ENCODE assay signal across 24 mouse cellular contexts in the genomic region with DNA sequence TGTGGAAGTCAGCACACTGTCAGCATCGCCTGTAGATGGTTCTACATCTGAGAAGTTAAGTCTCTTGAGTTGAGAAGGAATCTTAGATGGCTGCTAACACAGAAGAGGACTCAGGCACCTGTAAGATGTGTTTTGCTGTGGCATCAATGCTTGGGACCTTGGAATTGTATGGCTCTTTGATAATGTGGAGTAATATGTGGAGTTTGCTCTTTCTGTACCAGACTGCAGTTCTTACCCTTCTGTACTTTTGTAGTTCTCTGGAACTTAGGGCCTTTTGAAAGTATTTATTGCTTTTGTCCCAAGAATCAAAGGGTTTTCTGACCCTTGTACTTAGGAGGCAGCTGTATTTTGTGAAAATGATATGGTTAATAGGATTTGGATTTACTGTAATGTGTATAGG. TPM values are rescaled to one million over a fixed set of nuclear protein-coding genes. Genes with fewer than 3 reads are reported as not detected.
DNase-seq lines count a peak whose midpoint lies in the region; ATAC-seq and TF ChIP-seq lines count a peak whose summit lies in the region.
"Had no signal": no experiment of that assay in that cellular context is flagged by ENCODE, and none has a peak within 500 bp of the region (broad histone marks: within the 10 kb centered on the region; RNA-seq: fewer than 3 reads in every experiment).

No protein-coding gene starts in this region.

- H3K36me3 ChIP-seq in kidney, embryonic 15.5 days = no peaks in the 10 kb centered on the region
- H3K36me3 ChIP-seq in intestine, embryonic 15.5 days = no peaks in the 10 kb centered on the region
- no peaks in the 10 kb centered on the region for H3K36me3 ChIP-seq in small intestine, adult 2 months (ENCODE audit: control insufficient read depth, insufficient read depth, low read length)
- peaks cover 5% of the 10 kb centered on the region; the same call in 1 of the 2 replicates for H3K36me3 ChIP-seq in heart, embryonic 10.5 days
- H3K36me3 ChIP-seq: hindbrain, embryonic 12.5 days had no signal

- no peak for ATAC-seq in kidney, embryonic 15.5 days (replicated peaks; ENCODE audit: low FRiP score)
- ATAC-seq in intestine, embryonic 15.5 days = peak; percentile 52
- ATAC-seq: forebrain, embryonic 13.5 days; forebrain, embryonic 16.5 days; Patski had no signal

- H3K4me2 ChIP-seq in kidney, embryonic 15.5 days = no peak overlapping the region
- H3K4me2 ChIP-seq in intestine, embryonic 15.5 days (replicated peaks) = no peak overlapping the region
- H3K4me2 ChIP-seq: forebrain, embryonic 13.5 days; heart, embryonic 11.5 days; hindbrain, embryonic 12.5 days had no signal

- peaks cover 29% of the 10 kb centered on the region for H3K4me1 ChIP-seq in kidney, embryonic 15.5 days
- H3K4me1 ChIP-seq in intestine, embryonic 15.5 days (replicated peaks) = peaks cover 6% of the 10 kb centered on the region
- peaks cover 23% of the 10 kb centered on the region for H3K4me1 ChIP-seq in small intestine, adult 2 months (ENCODE audit: control insufficient read depth, insufficient read depth, insufficient read length, low read length)
- H3K4me1 ChIP-seq in heart, embryonic 10.5 days = peaks cover 19% of the 10 kb centered on the region
- H3K4me1 ChIP-seq: forebrain, embryonic 10.5 days; hindbrain, embryonic 12.5 days had no signal

- DNase-seq in kidney, postnatal 10 days = no peak
- DNase-seq in layer of hippocampus, adult 2 months (ENCODE audit: low spot score in 2 of 2) = no peak
- no peak for DNase-seq in layer of hippocampus, adult 11-12 months (ENCODE audit: low spot score)
- DNase-seq in heart, embryonic 10.5 days (ENCODE audit: low spot score) = no peak
- DNase-seq: adrenal gland, postnatal 10 days; adrenal gland, postnatal 36 days; B cell, adult 2 months; cerebellum, adult 18-20 months; cerebellum, adult 9-10 months; cerebellum, postnatal 14 days; gastrocnemius, postnatal 10 days; gastrocnemius, postnatal 36 days; heart, adult 2 months had no signal

- no peak for TF ChIP-seq CTCF in layer of hippocampus, adult 2 months (conservative IDR thresholded peaks at IDR 0.05)
- TF ChIP-seq CTCF in small intestine, adult 2 months (IDR thresholded peaks at IDR 0.05; ENCODE audit: extremely low read depth, insufficient read length, insufficient replicate concordance, low read depth, low read length) = no peak

- no peaks in the 10 kb centered on the region for H3K9me3 ChIP-seq in kidney, embryonic 15.5 days (replicated peaks)
- H3K9me3 ChIP-seq in intestine, embryonic 15.5 days = no peaks in the 10 kb centered on the region
- no peaks in the 10 kb centered on the region for H3K9me3 ChIP-seq in heart, embryonic 10.5 days
- H3K9me3 ChIP-seq: forebrain, embryonic 10.5 days; forebrain, embryonic 13.5 days; G1E; hindbrain, embryonic 12.5 days had no signal

- peak overlapping the region; percentile 87 for H3K27ac ChIP-seq in kidney, embryonic 15.5 days
- peak overlapping the region; percentile 43; the same call in 1 of the 2 replicates for H3K27ac ChIP-seq in layer of hippocampus, adult 2 months
- H3K27ac ChIP-seq in intestine, embryonic 15.5 days = 0 out of 2 replicates have a peak overlapping the region, but pooled peaks have one; percentile 24
- H3K27ac ChIP-seq in small intestine, adult 2 months (ENCODE audit: insufficient read depth, low read depth, low read length) = peak overlapping the region; percentile 21; the same call in 1 of the 2 replicates
- no peak overlapping the region for H3K27ac ChIP-seq in heart, embryonic 10.5 days
- H3K27ac ChIP-seq: forebrain, embryonic 10.5 days; forebrain, embryonic 13.5 days; heart, adult 2 months; hindbrain, embryonic 12.5 days had no signal

- H3K9ac ChIP-seq in kidney, embryonic 15.5 days = no peak overlapping the region
- H3K9ac ChIP-seq in intestine, embryonic 15.5 days = no peak overlapping the region
- H3K9ac ChIP-seq: forebrain, embryonic 13.5 days; hindbrain, embryonic 12.5 days had no signal

- TF ChIP-seq POLR2A in small intestine, adult 2 months (IDR thresholded peaks at IDR 0.05; ENCODE audit: low read depth, low read length) = no peak

- no peak overlapping the region for H3K4me3 ChIP-seq in kidney, embryonic 15.5 days (replicated peaks)
- H3K4me3 ChIP-seq in layer of hippocampus, adult 2 months = no peak overlapping the region
- no peak overlapping the region for H3K4me3 ChIP-seq in intestine, embryonic 15.5 days (replicated peaks)
- no peak overlapping the region for H3K4me3 ChIP-seq in small intestine, adult 2 months (ENCODE audit: low read depth, low read length)
- no peak overlapping the region for H3K4me3 ChIP-seq in heart, embryonic 10.5 days
- H3K4me3 ChIP-seq: forebrain, embryonic 10.5 days; forebrain, embryonic 13.5 days; heart, adult 2 months; hindbrain, embryonic 12.5 days had no signal

- no peaks in the 10 kb centered on the region for H3K27me3 ChIP-seq in kidney, embryonic 15.5 days
- no peaks in the 10 kb centered on the region for H3K27me3 ChIP-seq in intestine, embryonic 15.5 days (replicated peaks)
- no peaks in the 10 kb centered on the region for H3K27me3 ChIP-seq in small intestine, adult 2 months (ENCODE audit: control insufficient read depth, insufficient read depth, low read length)
- H3K27me3 ChIP-seq in heart, embryonic 10.5 days (ENCODE audit: insufficient read depth, poor library complexity, severe bottlenecking) = no peaks in the 10 kb centered on the region
- H3K27me3 ChIP-seq: CH12.LX; forebrain, embryonic 13.5 days; hindbrain, embryonic 12.5 days; Patski had no signal

- WGBS in kidney, embryonic 15.5 days = 86% methylated on average over 1 of the region's 1 CpGs
- 68% methylated on average over 1 of the region's 1 CpGs for WGBS in intestine, embryonic 15.5 days
- 29% methylated on average over 1 of the region's 1 CpGs for WGBS in small intestine, adult 2 months
- WGBS in heart, embryonic 10.5 days = 83% methylated on average over 1 of the region's 1 CpGs

RNA-seq across cellular contexts. Expression of gene Fbxw11, which starts 9.2 kb away (rescaled TPM):
- 85.7 and 88.6 TPM in 2 replicates for polyA plus RNA-seq in kidney, embryonic 15.5 days (2015; fragmentation: Nextera tagmentation; extraction: Ambion mirVana)
- 100 to 1,000 TPM; 146 to 157 TPM for total RNA-seq in layer of hippocampus, adult 2 months (2021)
- 59.8 and 65.7 TPM in 2 replicates for polyA plus RNA-seq in intestine, embryonic 15.5 days (2015; fragmentation: Nextera tagmentation; extraction: Ambion mirVana)
- 17.3 and 29.8 TPM in 2 replicates for polyA plus RNA-seq in small intestine, adult 2 months (2012; rRNA removed)
- polyA plus RNA-seq in heart, embryonic 10.5 days (2016; fragmentation: Nextera tagmentation; extraction: Ambion mirVana) = 61.1 and 73.9 TPM in 2 replicates
